Mouse (Mus musculus) embryonic stem cell, embryonic (primary cell): ENCODE measurements at regions not wholly inside any gene's neighbourhood (a gene's known extent, or its start where the extent isn't known, plus 50 kb on each side); places are given as distances from the start of the nearest gene placed in this dataset.

ENCODE experiments used
- CTCF ChIA-PET, 4 experiments: fragments of 300-600 bp in 2 of 4; fragments of 350-600 bp in 2 of 4; sonication (Branson Sonifier 250); formaldehyde crosslinking; loops; one replicate each; lab custom pipeline; 2022; ENCODE audit warnings: inconsistent platforms in 2 of 4; lab: Charles Lee
- POLR2A ChIA-PET, 4 experiments: fragments of 300-600 bp in 2 of 4; fragments of 350-600 bp in 2 of 4; sonication (Branson Sonifier 250); formaldehyde crosslinking; loops; one replicate each; lab custom pipeline; 2022; ENCODE audit warnings: antibody characterized with exemption in 4 of 4, inconsistent platforms in 1 of 4; lab: Charles Lee

- POLR2A ChIA-PET = no interaction called here
- CTCF ChIA-PET = no interaction called here
Measured at GRCm38 (mm10) chr8:56476158-56476557, 74.7 kb downstream of the Cep44 start.

GRCm38 (mm10) chr8:56475138-56475537 lies 75.7 kb downstream of the Cep44 start:
- POLR2A ChIA-PET = no interaction called here
- CTCF ChIA-PET = no interaction called here

- CTCF ChIA-PET = no interaction called here
Measured at GRCm38 (mm10) chr8:56474335-56474734, 76.5 kb downstream of the Cep44 start.

DNA sequence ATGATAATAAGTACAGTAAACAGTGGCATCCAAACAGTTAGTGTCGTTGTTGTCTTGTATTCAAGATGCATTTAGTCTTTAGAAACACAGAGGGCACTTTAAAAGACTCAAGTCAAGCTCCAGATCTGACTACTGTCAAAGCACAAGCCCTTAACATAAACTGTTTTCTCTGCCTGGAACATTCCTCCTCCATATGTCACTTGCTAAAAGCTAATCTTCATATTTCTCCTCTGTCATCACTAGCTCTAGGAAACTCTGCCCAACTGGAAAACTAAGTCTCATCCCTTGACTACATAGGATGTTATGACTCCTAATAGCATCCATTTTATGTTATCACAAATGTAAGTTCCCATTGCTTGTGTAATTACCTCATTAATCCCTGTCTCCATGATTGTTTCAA lies 85.8 kb downstream of the Cep44 start:
- ChIA-PET CTCF (no interaction called here), POLR2A (no interaction called here)

More at GRCm38 (mm10) chr8:56474335-56474734, 76.5 kb downstream of the Cep44 start:
- POLR2A ChIA-PET = interaction anchor here in 1 of 4 experiments (0.5 kb wide), 1 partner anchor 196 kb away, joined by 3 read pairs; no protein-coding TSS in a partner anchor

- ChIA-PET CTCF (no interaction called here), POLR2A (no interaction called here)
Measured at GRCm38 (mm10) chr8:56450982-56451381, 99.9 kb downstream of the Cep44 start.

DNA sequence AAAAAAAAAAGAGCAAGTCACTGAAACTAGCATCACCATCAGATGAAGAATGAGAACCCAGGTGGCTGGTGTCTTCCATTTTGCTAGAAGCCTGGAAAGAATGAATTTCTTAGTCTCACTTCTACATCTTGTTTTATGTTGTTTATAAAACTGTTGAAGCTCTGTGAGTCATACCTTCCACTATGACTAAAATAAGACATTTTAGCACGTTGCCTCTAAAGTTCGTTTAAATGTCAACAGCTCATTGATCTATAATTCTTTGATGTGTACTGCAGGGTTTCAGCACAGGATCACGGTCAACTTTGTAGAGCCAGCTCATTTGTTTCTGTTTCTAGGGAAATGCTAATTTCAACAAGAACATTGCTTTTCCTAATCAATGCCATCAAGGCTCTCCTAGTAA lies 107.2 kb downstream of the Cep44 start:
- ChIA-PET POLR2A (no interaction called here), CTCF (no interaction called here)

DNA sequence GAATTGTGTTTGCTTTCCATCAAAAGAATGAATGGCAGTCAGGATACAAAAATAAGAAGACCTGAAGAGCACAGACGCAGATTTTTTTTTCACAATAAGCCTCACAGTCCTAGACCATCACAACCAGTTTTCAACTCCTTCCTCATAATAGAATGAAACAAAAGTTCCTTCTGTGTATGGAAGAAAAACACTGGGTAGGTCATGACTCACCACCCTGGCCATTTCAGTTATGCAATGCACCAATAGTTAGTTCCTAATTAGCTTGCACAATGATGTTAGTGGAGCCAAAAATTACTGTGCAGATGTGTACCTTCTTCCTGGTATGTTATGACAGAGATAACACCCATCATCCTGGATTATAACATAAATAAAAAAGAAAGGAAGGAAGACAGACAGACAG lies 111.4 kb downstream of the Cep44 start:
- CTCF ChIA-PET = no interaction called here
- POLR2A ChIA-PET = no interaction called here

DNA sequence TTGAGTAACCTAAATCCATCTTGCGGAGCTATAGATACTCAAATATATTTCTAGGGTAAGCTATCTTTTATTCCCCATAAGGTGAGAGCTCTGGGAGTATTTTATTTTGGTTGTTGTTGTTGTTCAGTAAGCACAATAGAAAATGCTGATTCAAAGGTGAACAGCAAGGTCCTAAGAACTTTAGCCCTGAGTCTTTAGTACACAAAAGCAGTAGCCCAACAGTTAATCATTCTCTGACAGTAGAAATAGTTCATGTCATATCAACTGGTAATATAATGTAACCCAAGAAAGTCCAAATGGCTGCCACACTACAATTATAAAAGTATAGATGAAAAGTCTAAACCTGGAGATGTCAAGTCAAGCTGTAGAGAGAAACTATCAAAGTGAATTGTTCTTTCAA lies 116.0 kb downstream of the Cep44 start:
- CTCF ChIA-PET = no interaction called here
- POLR2A ChIA-PET = no interaction called here

GRCm38 (mm10) chr8:56412026-56412425 lies 117.6 kb downstream of the Hpgd start:
- CTCF ChIA-PET = no interaction called here

DNA sequence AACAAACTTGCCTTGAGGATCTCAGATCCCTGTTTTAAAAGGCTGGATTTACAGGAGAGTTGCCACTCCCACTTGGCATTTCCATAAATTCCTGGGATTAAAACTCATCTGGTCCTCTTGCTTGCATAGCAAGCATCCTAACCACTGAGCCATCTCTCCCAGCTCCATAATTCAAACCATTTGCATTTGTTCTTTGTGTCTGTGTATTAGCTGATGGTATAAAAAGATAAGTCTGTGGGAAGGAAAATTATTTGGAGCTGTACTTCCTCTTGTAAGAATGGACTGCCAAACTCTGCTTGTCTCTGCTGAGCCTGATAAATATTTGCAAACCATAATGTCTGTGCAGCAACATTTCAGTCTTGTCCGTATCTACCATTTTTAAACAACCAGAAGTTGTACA lies 116.0 kb downstream of the Hpgd start:
- POLR2A ChIA-PET = no interaction called here
- CTCF ChIA-PET = no interaction called here

More at GRCm38 (mm10) chr8:56412026-56412425, 117.6 kb downstream of the Hpgd start:
- POLR2A ChIA-PET = no interaction called here

- ChIA-PET CTCF (no interaction called here), POLR2A (interaction anchor here in 1 of 4 experiments (0.7 kb wide), 1 partner anchor 29 kb away, joined by 3 read pairs; no protein-coding TSS in a partner anchor)
Measured at GRCm38 (mm10) chr8:56407267-56407666, 112.9 kb downstream of the Hpgd start.

GRCm38 (mm10) chr8:56406317-56406716 lies 111.9 kb downstream of the Hpgd start:
- POLR2A ChIA-PET = no interaction called here
- CTCF ChIA-PET = no interaction called here

DNA sequence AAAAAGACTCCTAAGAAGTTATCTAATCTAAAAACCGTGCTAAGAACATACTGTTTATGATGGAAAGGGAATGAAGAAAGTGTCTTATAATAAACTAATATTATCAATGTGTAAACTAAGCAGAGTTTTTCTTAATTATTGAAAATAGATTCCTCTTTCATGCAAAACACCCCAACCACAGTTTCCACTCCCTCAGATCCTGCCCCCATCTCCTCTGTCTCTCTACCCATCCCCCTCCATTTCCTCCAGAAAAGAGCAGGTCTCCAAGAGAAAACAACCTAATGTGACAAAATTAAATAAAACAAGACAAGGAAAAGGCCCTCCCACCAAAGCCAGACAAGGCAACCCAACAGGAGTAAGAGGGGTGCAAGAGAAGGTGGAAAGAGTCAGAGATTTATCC lies 103.2 kb downstream of the Hpgd start:
- POLR2A ChIA-PET = no interaction called here
- CTCF ChIA-PET = no interaction called here

- ChIA-PET CTCF (no interaction called here), POLR2A (no interaction called here)
Measured at GRCm38 (mm10) chr8:56396352-56396751, 102.0 kb downstream of the Hpgd start.

DNA sequence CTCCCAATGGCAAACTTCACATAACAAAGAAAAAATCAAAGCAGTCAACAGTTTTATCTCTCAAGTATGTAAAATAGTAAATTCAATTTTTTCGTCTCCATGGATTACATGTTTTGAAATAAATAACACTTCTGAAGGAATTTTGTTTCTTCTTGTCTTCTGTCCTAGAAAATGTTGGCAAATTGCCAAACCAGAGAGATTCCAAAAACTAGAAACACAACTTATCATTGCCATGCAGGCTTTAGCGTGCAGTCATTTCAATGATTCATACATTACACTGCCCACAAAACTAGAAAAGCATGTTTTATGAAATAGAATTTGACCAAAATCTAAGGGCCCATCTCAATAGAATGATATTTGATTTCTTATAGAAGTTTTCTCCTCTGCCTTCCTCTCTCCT lies 98.2 kb downstream of the Hpgd start:
- POLR2A ChIA-PET = no interaction called here
- CTCF ChIA-PET = no interaction called here

DNA sequence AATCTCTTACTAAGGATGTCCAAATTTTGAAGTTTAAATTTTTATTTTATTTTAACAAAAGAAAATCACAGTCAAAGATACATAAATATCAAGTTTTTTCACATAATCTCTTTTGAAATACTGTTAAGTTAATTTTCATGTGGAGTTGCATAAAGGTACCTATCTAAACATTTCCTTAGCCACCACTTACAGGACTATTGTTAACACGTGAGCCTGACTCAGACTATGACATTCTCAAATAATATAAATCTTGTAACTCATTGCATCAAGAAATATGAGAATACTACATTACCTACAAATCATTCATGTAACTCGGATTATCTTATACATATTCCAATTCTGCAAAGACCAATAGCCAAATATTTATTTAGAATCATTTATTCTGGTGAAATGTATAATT lies 97.8 kb downstream of the Hpgd start:
- ChIA-PET CTCF (no interaction called here), POLR2A (no interaction called here)
